Mouse (Mus musculus) forebrain, postnatal 0 days (tissue): ENCODE results near the gene Fam189a1. TPM values are rescaled to one million over a fixed set of nuclear protein-coding genes. Genes with fewer than 3 reads are reported as not detected.

Experiments
- ATAC-seq: fragments of 200-750 bp; cut with Nextera tagmentation; 2 replicates; pipeline ENCODE4 v1.8.0; 2017; ENCODE audit warnings: mild to moderate bottlenecking, moderate library complexity
- DNase-seq: peaks from one replicate; pipeline ENCODE4 v3.0.0-alpha.2; 2015
- H3K27ac ChIP-seq: fragments of 300-500 bp; sonication (generic); 2 replicates; pipeline ENCODE4 v1.5.1; 2014; ENCODE audit warnings: low read depth, mild to moderate bottlenecking, antibody characterized with exemption, low read length, moderate library complexity, mixed read lengths
- H3K27me3 ChIP-seq: fragments of 300-500 bp; sonication (generic); 2 replicates; pipeline ENCODE4 v1.6.1; 2014; ENCODE audit warnings: mild to moderate bottlenecking, low read length, mixed read lengths; ENCODE audit not compliant: insufficient read depth
- H3K36me3 ChIP-seq: fragments of 300-500 bp; sonication (generic); 2 replicates; pipeline ENCODE4 v1.6.1; 2014; ENCODE audit warnings: mild to moderate bottlenecking, moderate library complexity; ENCODE audit not compliant: insufficient read depth
- H3K4me1 ChIP-seq: fragments of 300-500 bp; sonication (generic); 2 replicates; pipeline ENCODE4 v1.6.1; 2014; ENCODE audit warnings: antibody characterized with exemption; ENCODE audit not compliant: insufficient read depth
- H3K4me2 ChIP-seq: fragments of 300-500 bp; sonication (generic); 2 replicates; pipeline ENCODE4 v1.6.1; 2014; ENCODE audit warnings: low read depth, mild to moderate bottlenecking, moderate library complexity
- H3K4me3 ChIP-seq: fragments of 300-500 bp; sonication (generic); 2 replicates; pipeline ENCODE4 v1.5.1; 2014; ENCODE audit warnings: low read depth, low read length, mixed read lengths
- H3K9ac ChIP-seq: fragments of 300-500 bp; sonication (generic); 2 replicates; pipeline ENCODE4 v1.6.1; 2014; ENCODE audit warnings: mild to moderate bottlenecking
- H3K9me3 ChIP-seq: fragments of 300-500 bp; sonication (generic); 2 replicates; pipeline ENCODE4 v1.6.1; 2016; ENCODE audit warnings: low read length
- CTCF ChIP-seq: sonication (generic); IDR thresholded peaks from 2 replicates; pipeline ENCODE4 v1.5.1; 2016; ENCODE audit warnings: antibody characterized with exemption, control low read depth, low read depth
- WGBS: fragments of 180-500 bp; shearing (Covaris S2); extraction: QIAGEN DNeasy Blood & Tissue Kit; methylation state at CpG from one replicate; pipeline ENCODE4 v1.1.7; 2014; 5-methylcytosine and 5-hydroxymethylcytosine counted together
- polyA plus RNA-seq: library from polyadenylated mRNA; unstranded; fragments of >200 nt; fragmentation: Nextera tagmentation; extraction: Ambion mirVana; gene quantifications from 2 replicates; pipeline ENCODE4 v1.2.1, GENCODE M21; 2015
- total RNA-seq: library from RNA; depleted of rRNA; stranded (reverse); fragments of >200 nt; gene quantifications from 2 replicates; pipeline ENCODE4 v1.2.3, GENCODE M21; 2014

The Fam189a1 gene
- total and polyA plus RNA-seq, 2 experiments from 2014 or later, result 15.2 to 20.8 TPM

DNA sequence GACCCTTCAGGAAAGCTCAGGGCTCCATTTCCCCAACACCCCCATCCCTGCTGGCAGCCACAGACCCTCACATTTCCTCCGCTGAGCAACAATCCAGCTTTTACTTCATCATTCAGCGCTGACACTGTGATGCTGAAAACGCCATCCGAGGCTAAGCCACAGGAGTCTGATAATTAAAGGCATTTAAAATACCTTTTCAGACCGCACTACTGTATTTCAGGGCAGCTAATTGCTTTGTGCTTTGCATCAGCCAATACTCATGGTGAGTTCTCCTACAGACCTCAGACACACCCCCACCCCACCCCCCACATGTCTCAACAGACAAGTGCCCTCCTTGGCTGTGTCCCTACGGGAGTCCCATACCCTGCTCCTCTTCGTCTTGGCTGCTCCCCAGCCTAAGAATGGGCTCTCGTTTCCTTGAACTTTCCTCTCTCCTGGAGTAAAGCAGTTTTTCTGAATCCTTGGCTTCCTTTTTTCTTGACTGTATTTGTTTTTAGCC is 160.4 kb downstream of the Fam189a1 start:
- H3K4me3 ChIP-seq, result no peak overlapping the region
- H3K4me2 ChIP-seq, result no peak overlapping the region
- H3K4me1 ChIP-seq, result no peaks in the 10 kb centered on the region
- H3K9me3 ChIP-seq, result no peaks in the 10 kb centered on the region
- 12% methylated on average over 8 of the region's 8 CpGs for WGBS
- no peaks in the 10 kb centered on the region for H3K36me3 ChIP-seq
- no peak for TF ChIP-seq CTCF
- DNase-seq (no peak), ATAC-seq (no peak)
- no peaks in the 10 kb centered on the region for H3K27me3 ChIP-seq
- H3K9ac ChIP-seq, result no peak overlapping the region
- no peak overlapping the region for H3K27ac ChIP-seq

DNA sequence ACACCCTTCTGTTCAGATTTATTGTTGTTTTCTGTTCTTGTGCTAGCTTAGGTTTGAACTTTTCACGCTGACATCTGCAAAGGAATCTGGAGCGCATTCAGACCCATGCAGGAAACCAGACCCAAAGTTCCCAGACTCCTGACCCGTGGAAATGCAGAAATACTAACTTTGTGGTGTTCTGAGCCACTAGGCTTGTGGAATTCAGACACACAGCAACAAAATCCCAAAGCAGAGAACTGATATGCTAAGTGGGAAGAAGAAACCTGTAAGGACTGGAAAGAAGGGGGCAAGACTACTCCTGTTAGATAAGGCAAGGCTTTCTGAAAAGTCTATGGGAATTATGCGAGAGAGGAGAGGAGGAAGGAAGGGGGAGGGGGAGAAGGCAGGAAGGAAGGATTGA is 167.0 kb downstream of the Fam189a1 start:
- H3K4me2 ChIP-seq, result no peak overlapping the region
- peaks cover 1% of the 10 kb centered on the region; the same call in 1 of the 2 replicates for H3K4me1 ChIP-seq
- no peak overlapping the region for H3K9ac ChIP-seq
- no peak for TF ChIP-seq CTCF
- ATAC-seq (no peak), DNase-seq (no peak)
- no peaks in the 10 kb centered on the region for H3K36me3 ChIP-seq
- no peak overlapping the region for H3K27ac ChIP-seq
- H3K9me3 ChIP-seq, result no peaks in the 10 kb centered on the region
- no peak overlapping the region for H3K4me3 ChIP-seq
- no peaks in the 10 kb centered on the region for H3K27me3 ChIP-seq
- 82% methylated on average over 4 of the region's 4 CpGs for WGBS

DNA sequence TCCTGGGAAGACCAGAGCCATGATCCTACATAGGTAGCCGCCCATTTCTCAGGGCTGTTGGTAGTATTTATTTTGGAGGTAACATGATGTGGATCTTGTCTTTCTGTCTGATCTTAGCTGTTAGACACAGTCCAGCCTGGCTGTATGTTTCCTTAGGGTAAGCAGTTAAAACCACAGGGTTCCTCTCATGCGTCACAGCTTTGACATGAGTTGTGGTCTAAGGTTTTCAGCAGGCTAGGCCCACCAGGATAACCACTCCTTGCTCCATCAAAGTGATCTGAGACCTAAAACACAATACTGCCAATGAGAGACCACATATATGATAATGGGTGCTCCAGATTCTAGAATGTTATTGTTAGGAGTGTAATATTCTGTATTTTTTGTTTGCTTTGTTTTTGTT is 168.4 kb downstream of the Fam189a1 start:
- Histone ChIP-seq H3K36me3 (no peaks in the 10 kb centered on the region), H3K4me3 (no peak overlapping the region), H3K4me2 (no peak overlapping the region), H3K27me3 (no peaks in the 10 kb centered on the region), H3K4me1 (peaks cover 4% of the 10 kb centered on the region; the same call in 1 of the 2 replicates), H3K27ac (no peak overlapping the region), H3K9ac (no peak overlapping the region), H3K9me3 (no peaks in the 10 kb centered on the region)
- 94% methylated on average over 2 of the region's 2 CpGs for WGBS
- no peak for TF ChIP-seq CTCF
- no peak for DNase-seq
- no peak for ATAC-seq

DNA sequence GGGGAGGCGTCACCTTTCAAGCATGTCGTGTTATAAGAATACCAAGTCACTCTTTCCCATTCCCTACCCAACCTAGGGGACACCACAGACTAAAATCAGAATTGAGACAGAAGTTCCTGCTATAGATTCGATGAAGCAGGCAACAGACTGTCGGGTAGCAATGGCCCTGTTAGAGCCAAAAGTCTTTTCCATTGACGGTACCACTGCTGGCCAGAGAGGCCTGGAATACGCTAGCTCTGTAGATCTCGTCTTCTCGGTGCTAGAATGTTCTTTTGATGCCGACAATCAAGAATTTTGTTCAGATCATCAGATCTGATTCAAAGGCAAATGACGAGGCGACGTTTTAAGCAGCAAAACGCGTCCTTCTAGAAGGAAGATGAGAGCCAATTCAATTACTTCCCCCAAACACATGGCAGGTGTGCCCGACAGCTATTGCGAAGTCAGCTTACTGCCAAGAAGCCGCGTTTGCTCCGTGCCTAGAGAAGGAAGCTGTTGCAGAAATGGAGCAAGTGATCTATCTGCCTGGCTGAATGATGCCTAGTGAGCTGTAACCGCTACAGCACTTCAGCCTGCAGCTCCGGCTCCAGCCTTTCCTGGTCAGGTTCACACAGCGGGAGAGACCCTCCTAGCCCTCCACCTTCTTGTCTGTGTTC is 171.8 kb downstream of the Fam189a1 start:
- Histone ChIP-seq H3K4me1 (peaks cover 4% of the 10 kb centered on the region; the same call in 1 of the 2 replicates), H3K36me3 (no peaks in the 10 kb centered on the region), H3K27ac (0 out of 2 replicates have a peak overlapping the region, but pooled peaks have one; percentile 52), H3K4me2 (peak overlapping the region; percentile 8; the same call in 1 of the 2 replicates), H3K9ac (no peak overlapping the region), H3K27me3 (no peaks in the 10 kb centered on the region), H3K4me3 (no peak overlapping the region), H3K9me3 (no peaks in the 10 kb centered on the region)
- WGBS, result 64% methylated on average over 22 of the region's 22 CpGs
- TF ChIP-seq CTCF, result no peak
- ATAC-seq (peak; percentile 83), DNase-seq (peak; percentile 79)

DNA sequence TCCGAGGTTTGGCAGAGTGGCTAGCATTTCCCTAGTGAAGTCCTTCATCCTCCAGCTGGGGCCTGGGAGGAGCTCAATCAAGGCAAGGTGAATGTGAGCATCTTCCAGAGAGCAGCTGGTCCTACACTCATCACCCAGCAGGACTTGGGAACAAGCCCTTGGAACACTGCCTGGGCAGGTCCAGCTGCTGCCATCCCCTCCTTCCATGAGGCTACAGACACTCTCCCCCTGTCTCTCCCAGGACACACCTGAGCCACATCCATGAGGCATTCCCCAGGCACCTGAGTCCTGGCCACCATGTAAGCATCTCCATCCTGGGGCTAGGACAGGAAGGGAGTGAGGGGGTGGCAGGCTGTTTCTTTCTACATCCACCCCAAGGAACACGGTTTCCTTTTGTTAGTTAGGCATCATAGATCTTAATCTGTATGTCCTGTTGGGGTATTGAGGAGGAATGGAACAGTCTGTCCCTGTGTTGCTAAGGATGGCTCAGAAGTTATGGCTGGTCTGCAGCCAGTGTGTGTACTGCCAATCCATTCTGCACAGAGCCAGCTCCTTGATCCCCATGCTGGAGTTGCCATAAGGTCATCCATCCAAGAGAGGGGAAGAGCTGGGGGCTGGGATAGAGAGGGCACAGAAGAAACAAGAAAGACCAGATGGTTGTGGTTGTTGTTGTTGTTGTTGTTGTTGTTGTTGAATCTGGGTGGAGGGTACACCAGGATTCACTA is 174.7 kb downstream of the Fam189a1 start:
- no peak for DNase-seq
- no peaks in the 10 kb centered on the region for H3K9me3 ChIP-seq
- no peak for TF ChIP-seq CTCF
- no peak overlapping the region for H3K4me3 ChIP-seq
- no peak overlapping the region for H3K27ac ChIP-seq
- ATAC-seq, result peak; percentile 53; the same call in 1 of the 2 replicates
- no peaks in the 10 kb centered on the region for H3K27me3 ChIP-seq
- WGBS, result 57% methylated on average over 2 of the region's 2 CpGs
- no peak overlapping the region for H3K9ac ChIP-seq
- no peak overlapping the region for H3K4me2 ChIP-seq
- peaks cover 4% of the 10 kb centered on the region; the same call in 1 of the 2 replicates for H3K4me1 ChIP-seq
- no peaks in the 10 kb centered on the region for H3K36me3 ChIP-seq

DNA sequence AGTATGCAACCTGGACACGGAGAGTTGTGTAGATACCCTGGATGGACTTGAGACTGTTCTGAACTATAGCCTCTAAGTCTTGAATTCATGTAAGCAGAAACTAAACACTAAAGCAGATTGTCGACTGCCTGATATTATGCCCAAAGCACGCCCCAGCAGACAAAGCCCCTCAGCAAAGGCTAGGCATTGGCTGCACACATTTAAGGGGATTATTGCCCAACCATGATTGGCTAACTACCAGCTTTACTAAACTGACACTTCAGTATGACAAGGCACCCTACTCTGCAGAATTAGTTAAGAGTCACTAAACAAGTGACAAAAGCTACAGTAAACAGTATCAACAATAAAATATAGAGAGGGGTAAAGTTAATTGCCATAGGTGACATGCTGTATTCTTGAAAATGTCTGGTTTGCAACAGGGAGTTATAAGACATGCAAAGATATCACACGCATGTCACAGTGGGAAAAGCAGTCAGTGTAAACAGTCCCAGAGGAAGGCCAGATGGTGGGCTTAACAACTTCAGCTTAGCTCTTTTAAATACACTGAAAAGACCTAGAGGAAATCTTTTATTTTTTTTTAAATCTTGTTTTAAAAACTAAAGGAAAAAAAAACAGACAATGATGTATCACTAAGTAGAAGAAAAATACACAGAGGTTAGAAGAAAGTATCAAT is 182.6 kb downstream of the Fam189a1 start:
- ATAC-seq, result peak; percentile 92
- peak; percentile 49 for DNase-seq

More for the DNA sequence above, 182.6 kb downstream of the Fam189a1 start:
- Histone ChIP-seq H3K4me3 (no peak overlapping the region), H3K36me3 (no peaks in the 10 kb centered on the region), H3K4me2 (no peak overlapping the region), H3K4me1 (no peaks in the 10 kb centered on the region), H3K9ac (no peak overlapping the region), H3K27me3 (no peaks in the 10 kb centered on the region), H3K27ac (no peak overlapping the region; the same call in 1 of the 2 replicates), H3K9me3 (no peaks in the 10 kb centered on the region)
- WGBS, result 40% methylated on average over 4 of the region's 4 CpGs
- TF ChIP-seq CTCF, result no peak
